Mouse (Mus musculus): Measurements from ENCODE around the gene Gatc.
"Not testable (repeated sequence)": the region's sequence is repeated elsewhere in the genome, so short reads cannot be mapped to it uniquely, and the experiment has no call there.

Gene Gatc

DNA sequence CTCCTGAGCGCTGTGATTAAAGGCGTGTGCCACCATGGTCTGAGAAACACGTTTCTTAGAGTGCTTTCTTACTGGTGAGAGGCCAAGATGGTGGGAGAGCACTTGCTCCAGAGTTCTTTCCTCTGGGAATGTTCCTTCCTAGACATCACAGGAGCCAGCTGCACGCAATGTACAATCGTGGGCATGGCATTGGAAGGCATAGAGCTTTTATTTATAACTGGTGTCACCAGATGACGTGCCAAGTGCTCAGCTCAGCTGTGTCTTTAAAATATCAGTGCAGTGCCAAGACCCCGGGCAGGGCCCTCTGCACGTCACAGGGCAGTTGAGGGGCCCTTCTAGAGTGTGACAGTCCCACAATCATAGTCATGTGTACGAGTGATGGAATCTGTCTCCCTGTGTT, 10.0 kb downstream of the Gatc start:
- peak; percentile 52 for DNase-seq (ENCODE audit: low read depth, low spot score)

DNA sequence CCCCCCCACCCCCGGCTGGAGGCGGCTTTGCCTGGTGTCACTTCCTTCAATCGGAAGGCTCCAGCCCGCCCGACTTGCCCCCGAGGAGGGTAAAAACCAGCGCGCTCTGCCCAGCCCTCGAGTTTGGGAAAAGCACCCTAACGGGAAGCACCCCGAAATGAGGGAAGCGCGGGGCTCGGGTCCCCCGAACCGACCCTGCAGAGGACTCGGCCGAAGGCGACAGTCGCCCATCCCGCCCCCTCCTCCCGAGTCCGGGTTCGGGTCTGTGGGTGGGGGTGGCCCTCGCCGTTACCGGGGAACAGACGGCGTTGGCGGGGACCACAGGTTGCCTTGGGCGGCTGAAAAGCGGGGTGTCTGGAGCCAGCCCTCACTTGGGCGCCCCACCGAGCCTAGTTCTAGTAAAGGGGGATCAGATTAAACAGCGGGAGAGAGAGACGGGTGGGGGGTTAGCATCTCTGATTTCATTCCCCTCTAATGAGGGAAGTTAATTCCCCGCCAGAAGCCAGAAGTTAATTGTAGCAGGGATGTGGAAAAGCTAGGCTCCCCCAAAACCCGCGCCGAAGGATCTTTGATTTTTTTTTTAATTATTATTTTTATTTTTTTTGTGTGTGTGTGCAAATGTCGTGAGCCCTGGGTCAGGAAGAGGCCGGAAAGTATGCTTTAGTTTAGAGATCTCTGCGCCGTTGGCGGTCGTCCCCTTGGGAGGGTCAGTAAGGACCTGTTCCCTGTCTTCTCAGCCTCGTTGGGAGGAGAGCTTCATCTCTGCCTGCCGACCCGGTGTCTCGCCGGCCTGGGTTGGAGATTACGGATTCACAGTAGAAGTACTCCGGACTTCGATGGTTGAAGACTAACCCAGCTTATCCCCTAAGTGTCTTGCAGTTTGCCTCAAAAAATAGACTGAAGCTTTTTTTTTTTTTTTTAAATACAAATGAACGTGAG, 13.1 kb downstream of the Gatc start:
- peak; percentile 20 for DNase-seq (ENCODE audit: low read depth, low spot score)

DNA sequence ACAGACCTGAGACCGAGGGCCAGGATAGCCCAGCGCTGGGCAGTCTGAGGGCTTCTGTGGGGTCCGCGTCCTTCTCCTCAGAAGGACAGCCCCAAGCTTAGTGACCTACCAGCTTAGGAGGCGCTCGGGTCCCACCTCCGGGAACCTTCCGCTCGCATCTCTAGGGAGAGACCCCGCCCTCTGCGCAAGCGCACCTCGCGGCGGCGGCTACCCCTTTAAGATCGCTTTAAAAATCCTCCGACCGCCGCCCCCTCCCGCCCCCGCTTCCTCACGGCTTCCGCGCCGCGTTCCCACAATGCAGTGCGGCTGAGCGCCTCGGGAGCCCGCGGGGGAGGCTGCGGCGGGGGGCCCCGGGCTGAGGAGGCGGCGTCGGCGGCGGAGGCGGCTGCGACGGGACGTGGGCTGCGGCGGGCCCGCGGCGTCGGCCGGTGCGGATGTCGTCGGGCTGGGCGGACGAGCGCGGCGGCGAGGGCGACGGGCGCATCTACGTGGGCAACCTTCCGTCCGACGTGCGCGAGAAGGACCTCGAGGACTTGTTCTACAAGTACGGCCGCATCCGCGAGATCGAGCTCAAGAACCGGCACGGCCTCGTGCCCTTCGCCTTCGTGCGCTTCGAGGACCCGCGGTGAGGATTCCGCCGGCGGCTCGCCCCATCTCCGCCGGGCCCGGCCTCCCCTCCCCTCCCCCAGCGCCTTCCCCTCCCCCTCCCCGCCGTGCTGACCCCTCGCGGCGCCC, 13.9 kb downstream of the Gatc start, which contains the start of gene Srsf9:
Gene Srsf9 (plus strand): TSS at position 303 of the 735 bp plus-strand sequence.
- peak; percentile 97 for DNase-seq (ENCODE audit: low read depth, low spot score)

DNA sequence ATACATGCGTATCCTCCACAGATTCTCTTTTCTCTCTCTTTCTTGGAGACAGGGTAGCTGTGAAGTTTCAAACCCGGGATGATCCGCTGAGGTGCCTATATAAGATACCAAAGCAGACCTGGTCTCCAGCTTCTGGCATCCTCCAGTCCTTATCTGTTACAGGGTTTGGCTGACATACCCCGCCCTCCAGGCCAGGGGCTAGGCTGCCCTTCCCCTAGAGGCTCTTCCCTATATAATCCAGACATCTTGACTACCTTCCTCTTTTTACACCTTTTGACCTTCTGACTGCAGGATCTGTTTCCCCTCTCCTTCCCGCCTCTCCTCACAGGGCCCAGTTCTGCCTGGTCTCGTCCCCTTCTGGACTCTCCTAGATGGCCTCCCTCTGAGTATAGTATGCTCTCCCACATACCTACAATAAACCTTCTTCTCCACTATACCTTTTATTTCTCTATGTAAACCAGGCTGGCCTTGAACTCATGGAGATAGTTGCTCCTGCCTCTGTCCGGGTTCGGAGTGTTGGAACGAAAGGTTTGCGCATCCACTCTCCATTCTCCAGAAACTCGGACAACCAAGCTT, 14.6 kb downstream of the Gatc start:
- DNase-seq (ENCODE audit: low read depth, low spot score) = no peak

DNA sequence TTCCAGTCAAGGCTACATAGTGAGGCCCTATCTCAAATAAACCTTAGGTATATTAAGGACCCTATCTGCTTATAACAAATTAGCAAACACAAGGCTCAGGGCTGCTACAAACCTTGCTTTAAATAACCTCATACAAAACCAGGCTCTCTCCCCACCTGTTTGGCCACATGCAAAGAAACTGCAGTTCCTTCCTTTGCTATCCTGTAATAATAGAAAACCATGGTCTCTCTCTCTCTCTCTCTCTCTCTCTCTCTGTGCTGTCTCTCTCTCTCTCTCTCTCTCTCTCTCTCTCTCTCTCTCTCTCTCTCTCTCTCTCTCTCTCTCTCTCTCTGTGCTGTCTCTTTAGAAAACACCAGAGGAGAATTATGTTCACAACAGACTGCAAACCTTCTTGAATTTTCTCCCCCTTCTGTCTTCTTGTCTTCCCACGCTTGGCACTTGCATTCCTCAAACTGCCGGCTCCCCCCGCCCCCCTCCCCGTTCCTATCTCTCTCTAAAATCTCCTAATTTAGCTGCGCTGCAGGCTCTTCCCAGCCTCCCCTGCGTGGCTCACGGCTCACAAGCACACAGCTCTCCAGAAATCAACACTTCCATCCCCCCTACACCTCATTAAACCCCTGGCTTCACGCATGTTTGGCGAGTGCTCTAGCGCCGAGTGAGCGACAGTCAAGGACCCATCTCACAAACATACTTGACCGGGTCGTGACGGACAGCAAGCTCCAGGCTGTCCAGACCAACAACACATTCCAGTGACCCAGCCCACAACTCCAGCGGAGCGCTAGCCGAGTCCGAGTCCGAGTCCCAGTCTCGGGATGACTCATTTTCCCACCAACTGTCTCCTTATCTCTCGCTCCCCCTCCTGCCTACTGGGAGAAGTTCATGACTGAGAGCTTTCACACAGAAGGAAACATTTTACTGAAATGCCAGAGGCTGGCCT, 21.7 kb downstream of the Gatc start:
- DNase-seq (ENCODE audit: low read depth, low spot score) = peak; percentile 96

DNA sequence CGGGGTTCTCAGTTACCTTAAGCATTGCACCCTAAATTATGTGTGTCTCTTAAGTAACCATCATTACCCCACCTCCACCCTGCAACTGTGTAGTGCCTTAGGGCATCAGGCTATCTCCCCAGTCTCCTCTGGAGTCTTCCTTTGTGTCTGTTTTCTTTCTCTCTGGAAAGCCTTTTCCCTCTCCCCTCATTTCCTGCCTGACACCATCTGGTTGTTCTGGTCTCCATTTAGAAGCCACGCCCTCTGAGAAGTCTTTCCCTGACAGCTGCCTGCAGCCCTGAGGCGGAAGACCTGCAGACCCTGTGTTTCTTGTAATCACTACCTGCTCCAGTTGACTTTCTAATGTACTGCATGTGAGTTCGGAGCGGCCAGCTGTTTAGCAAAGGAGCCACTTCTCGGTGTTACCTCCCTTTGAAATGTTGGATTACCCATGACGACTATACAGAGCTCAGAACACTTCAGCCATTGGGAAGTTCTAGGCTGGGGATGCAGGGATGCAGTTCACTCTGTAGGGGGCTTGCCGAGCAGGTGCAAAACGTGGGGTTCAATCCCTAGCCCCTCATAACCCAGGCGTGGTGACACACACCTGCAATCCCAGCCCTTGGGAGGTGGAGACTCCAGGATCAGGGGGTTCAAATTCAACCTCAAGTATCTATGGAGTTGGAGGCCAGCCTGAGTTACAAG, 23.2 kb downstream of the Gatc start:
- DNase-seq (ENCODE audit: low read depth, low spot score) = peak; percentile 54

DNA sequence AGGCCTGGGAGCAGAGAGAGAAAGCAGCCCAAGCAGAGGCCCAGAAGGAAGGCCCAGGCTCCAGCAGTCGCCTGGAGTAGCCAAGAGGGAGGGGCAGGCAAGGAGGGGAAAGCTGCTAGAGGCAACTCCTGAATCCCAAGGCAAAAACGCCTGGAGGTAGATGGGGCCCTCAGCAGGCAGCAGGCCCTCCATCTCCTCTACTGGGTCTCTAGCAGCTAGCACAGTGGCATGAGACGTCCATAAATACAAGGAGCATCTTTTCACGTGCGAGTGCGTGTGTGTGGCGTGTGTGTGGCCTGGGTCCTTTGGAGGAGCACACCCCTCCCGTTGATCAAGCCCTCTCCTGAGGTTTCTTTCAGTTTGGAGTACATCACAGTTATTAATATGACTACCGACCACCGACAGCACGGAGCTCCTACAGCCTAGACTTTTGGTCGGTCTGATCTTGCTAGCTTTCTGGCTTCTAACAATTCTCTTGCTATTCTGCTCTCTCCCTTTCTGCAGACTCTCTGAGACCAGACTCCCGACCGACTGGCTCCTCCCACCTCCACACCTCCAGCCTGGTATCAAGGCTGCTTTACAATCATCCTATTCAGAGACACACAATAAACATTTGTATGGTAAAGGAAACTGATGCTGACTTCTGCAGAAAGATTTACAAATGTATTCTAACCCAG, 23.9 kb downstream of the Gatc start:
- DNase-seq (ENCODE audit: low read depth, low spot score) = peak; percentile 62

DNA sequence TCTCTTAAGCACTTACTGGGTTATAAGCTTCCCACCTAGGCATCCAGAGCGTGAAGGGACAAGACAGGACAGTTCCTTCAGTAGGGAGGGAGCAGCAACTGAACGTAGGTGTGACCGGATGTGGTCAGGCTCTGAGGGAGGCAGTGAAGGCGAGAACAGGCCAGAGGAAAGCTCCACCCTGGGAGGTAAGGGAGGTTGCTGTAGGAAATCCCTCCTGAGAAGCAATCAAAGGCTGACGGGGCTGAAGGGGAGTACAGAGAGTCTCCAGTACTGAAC, 27.4 kb downstream of the Gatc start:
- DNase-seq (ENCODE audit: low read depth, low spot score) = no peak

DNA sequence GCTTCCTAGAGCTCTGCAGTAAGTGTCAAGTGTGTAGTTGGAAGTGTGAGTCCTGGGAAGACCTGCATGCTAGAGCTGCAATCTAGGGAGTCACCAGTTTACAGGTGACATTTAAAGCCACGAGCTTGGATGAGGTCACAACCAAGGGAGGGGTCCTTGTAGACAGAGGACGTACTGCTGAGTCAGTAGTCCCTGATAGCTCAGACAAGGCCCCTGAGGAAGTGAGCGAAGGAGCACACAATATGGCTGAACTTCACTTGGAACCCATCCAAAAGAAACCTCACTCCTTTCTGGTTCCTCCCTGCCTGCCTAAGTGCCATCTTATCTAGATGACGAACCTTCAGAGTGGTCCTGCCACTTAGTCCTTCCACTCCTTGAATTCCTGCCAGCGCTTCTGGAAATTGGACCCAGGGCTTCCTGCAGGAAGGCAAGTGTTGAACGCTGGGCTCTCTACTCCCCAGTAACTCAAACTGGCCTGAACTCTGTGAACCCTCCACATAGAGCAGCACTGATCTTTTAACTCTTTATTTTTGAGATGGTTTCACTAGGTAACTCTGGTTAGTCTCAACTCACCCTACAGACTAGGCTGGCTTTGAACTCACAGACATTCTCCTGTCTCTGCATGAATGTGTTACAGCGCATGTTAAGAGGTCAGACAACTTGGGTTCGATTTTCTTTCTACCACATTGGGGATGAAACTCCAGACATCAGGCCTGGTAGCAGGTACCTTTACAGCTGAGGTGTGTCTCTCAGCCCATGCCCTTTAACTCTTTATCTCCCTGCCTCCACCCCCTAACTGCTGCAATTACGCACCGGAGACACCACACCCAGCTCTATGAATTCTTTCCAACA, 27.9 kb downstream of the Gatc start:
- no peak for DNase-seq (ENCODE audit: low read depth, low spot score)

DNA sequence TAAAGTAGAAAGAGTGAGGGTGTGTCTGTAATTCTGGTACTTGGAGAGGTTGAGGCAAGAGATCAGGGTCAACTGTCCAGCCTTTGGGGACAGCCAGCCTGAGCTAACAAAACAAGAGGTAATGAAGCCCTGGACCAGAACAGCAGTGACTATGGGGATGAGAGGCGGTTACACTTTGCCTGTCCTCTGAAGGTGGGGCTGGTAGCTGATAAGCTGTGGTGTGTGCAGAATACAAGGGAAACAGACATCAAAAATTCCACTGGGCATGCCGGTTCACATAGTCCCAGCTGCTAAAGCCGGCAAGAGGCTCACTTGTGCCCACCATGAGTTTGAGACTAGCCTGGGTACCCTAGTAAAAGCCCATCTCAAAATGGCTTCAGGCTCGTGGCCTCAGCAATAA, 28.6 kb downstream of the Gatc start:
- DNase-seq (ENCODE audit: low read depth, low spot score) = no peak

DNA sequence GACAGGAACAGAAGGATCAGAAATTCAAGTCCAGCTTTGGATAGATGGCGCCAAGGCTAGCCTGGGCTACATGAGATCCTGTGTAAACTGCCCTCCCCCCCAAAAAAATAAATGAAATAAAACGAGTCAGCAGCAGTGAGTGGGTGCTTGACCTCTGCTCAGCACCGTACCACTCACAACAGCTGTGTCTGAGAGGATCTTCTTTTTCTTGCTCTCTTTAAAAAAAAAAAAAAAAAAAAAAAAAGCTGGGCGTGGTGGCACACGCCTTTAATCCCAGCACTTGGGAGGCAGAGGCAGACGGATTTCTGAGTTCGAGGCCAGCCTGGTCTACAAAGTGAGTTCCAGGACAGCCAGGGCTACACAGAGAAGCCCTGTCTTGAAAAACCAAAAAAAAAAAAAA, 38.8 kb downstream of the Gatc start:
- not testable (repeated sequence) for DNase-seq (ENCODE audit: low read depth, low spot score)

DNA sequence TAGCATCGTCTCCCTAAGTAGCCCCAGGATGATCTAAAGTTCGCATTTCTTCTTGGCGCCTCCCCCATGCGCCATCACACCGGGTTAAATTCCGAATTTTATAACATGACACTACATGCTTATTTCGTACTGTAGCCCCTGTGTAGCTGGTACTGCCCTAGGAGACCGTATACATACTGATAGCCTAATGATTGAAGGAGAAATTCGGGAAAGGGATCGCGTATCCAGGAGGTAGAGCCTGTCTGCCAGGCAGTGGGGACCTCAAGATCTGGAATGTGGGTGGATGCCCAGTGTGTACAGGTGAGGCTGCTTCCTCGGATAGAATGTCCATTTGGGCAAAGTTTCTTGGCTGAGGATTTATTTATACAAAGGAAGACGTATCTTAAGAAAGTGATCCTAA, 39.4 kb downstream of the Gatc start:
- DNase-seq (ENCODE audit: low read depth, low spot score) = no peak

DNA sequence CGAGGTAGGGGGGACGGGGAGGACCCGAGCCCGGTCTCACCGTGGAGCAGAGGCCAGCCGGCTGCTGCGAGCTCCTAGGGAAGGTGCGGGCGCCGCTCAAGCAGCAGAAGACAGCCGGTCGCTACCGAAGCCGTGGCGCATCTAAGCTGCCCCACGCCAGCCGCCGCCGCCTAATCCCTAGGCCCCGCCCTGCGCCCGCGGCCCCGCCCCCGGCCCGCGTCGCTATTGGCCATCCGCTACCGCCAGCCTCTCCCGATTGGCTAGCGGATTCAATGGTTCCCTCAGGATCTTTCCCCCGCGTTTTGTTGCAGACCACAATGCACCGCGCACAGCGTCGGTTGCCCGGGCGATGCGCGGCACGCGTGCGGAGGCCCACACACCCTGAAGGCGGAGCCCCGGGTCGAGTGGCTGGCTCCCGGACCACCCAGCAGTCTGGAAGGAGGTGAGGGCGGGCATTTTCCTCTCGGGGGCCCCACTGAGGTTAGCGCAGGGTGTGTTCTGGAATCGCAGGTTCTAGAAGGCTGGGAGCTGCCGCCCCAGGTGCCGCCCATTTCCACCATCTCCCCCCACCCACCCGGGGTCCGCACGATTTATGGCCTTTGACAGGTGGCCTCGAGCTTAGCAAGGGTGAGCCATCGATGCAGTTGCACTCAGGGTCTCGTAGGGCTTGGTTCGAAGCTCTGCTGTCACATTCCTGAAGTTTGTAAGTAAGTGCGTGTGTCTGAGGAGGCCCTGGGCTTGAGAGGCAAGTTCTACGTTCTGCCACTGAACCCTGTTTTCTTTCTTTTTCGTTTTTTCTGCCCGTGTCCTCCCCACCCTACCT, 40.0 kb downstream of the Gatc start, which contains the start of gene Dynll1:
Gene Dynll1 (minus strand): TSS at position 208 of the 823 bp plus-strand sequence.
- DNase-seq (ENCODE audit: low read depth, low spot score) = peak; percentile 99

DNA sequence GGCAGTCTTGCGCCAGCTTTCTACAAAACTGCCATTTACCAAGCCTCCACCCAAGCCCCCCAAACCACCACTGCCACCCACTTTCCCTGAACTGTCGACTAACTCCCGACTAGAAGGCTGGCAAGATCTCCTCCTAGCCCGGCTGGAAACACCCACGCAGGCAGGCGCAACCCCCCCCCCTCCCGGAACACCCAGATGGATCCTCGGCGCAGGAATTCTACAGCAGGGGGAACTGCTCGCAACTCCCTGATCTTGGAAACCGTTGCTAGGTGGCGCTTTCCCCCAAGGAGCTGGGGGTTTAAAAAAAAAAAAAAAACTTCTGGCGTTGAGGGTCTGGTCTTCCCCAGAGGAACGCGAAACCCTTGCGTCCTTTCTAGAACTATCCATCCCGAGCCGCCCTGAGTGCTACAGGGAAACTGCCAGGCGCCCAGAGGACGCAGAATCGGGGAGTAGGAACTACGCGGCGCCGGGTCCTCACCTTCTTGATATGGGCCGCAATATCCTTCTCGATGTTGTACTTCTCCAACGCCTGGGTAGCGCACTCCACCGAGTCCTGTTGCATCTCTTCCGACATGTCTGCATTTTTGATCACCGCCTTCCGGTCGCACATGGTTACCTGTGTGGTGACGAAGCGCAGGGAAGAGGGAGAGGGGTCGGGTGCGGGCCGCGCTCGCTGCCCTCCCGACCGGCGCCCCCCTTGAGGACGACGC, 40.8 kb downstream of the Gatc start:
- peak; percentile 97 for DNase-seq (ENCODE audit: low read depth, low spot score)

DNA sequence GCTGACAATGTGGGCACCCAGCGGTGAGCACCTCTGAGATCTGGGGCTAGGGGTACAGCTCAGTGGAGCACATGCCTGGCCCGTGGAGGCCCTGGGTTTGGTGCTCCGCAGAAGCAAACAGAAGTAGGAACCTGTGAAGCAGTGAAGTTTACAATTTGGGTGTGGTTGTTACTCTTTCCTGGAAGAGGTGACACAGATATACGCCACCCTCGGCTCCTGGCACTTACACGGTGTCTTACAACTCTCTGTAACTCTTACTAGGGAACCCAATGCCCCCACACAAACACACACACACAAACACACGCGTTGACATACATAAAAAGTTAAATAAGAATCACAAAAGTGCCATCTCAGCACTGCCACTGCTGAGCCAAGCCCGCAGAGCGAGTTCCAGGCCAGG, 44.6 kb downstream of the Gatc start:
- DNase-seq (ENCODE audit: low read depth, low spot score) = no peak

DNA sequence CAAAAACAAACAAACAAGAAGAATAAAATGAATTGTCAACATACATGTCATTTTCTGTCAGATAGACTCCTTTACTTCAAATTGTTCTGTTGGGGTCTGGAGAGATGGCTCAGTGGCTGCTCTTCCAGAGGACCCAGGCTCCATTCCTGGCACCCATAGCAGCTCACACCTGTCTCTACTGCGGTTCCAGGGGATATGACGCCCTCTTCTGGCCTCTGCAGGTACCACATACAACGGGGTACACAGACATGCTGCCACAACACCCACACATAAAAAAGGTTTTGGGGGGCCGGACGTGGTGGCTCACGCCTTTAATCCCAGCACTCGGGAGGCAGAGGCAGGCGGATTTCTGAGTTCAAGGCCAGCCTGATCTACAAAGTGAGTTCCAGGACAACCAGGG, 46.8 kb downstream of the Gatc start:
- DNase-seq (ENCODE audit: low read depth, low spot score) = no peak

DNA sequence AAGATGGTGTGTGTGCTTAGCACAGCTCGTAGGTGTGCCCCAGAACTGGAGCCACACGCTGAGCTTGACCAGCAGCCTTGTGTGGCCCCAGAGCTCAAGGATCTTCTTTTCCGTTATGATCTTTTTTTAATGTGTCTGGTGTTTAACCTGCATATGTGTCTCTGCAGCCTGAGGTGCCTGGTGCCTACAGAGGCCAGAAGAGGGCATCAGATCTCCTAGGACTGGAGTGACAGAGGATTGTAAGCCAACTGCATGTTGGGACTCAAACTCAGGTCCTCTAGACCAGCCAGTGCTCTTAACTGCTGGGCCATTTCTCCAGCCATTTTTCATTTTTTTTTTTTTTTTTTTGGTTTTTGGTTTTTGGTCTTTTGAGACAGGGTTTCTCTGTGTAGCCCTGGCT, 56.2 kb downstream of the Gatc start:
- DNase-seq (ENCODE audit: low read depth, low spot score) = peak; percentile 39

Data from brain, adult 2 months (tissue).